Mouse (Mus musculus) cerebellum, postnatal 36 days (tissue): ENCODE measurements around the gene Gm14327.
"Not testable (repeated sequence)": the region's sequence is repeated elsewhere in the genome, so short reads cannot be mapped to it uniquely, and the experiment has no call there.

ENCODE experiments used
- DNase-seq, 2 experiments: peaks; one replicate each; pipeline ENCODE4 v3.0.0; 2021 to 2022; ENCODE audit warnings: mixed read lengths in 2 of 2

The Gm14327 gene

GRCm38 (mm10) chr2:177897046-177897578 is at the start of gene Gm14327:
TSS of gene Gm14327 (plus strand) at chr2:177897096.
- DNase-seq: not testable (repeated sequence)

- not testable (repeated sequence) for DNase-seq
Measured at GRCm38 (mm10) chr2:177862254-177862653, 34.6 kb upstream of the Gm14327 start.

DNA sequence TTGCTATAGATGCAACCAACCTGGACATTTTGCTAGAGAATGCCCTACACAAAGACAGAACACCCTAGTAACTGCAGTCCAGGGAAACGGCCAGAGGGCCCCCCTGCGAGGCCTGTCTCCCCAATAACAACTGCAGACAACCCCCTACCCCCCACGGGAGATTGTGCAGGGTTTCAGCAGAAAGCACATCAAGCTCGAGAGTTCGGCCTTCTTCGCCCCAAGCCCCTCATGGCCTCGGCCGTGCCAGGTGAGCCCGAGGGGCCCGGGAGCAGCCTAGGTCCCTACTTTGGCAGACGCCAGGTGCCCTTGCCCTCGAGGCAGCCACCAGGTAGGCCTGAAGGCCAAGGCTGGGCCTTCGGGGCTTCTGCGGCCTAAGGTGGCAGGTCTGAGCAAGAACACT is 9.2 kb upstream of the Gm14327 start:
- DNase-seq: peak in 1 of 2 experiments; percentile 0

DNA sequence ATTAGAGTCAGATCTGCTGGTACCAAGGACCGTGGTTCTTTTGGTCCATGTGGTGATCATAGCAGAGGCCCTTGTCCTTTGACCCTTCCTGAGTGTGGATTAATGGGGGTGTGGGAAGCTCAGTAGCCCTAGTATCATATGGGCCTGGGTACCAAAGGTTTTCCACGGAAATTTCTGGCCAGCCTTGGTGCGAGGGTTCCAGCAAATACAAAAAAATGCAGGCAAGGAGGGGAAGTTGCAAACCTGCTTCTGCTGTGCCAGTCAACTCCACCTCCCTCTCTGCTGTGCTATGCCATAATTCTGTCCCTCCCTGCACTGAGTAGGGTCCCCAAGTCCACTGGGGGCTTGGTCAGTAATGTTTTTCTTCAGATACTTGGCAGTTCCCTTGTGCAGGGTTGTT is 1.3 kb downstream of the Gm14327 start:
- DNase-seq: not testable (repeated sequence)

DNA sequence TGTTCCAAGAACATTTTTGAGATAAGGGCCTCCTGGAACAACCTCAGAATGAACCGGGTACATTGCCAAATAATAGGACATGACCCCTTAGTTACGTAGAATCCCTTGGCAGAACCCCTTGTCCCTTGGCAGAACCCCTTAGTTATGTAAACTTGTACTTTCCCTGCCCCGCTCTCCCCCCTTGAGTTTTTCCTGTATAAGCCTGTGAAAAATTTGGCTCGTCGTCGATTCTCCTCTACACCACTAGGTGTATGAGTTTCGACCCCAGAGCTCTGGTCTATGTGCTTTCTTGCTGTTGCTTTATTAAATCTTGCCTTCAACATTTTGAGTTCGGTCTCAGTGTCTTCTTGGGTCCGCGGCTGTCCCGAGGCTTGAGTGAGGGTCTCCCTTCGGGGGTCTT is 6.4 kb downstream of the Gm14327 start:
- not testable (repeated sequence) for DNase-seq

DNA sequence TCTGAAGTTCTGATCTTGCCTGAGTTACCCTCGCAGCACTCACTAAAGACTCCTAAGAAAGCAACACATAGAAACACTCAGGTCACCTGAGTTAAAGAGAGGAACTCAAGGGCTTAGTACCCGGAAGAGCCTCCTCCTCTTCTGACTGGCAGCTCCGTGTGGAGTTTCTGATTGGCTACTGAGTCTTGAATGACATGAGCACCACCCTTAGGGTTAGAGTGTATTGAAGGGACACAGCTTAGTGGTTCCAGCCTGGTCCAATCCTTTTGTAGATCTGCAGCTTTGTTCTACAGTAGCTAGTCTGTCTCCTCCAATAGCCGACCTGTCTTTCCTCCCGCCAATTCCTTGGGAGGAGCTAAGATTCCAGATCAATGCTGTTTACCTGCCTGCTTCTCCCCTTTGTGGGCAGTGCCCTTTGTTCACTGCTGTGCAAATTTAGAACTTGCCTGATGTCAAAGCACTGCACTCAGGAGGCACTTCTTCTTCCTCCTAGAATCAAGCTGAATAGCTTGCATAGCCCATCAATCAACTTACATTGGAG is 28.7 kb downstream of the Gm14327 start, which contains the start of gene Zfp972:
Zfp972 (minus strand) TSS at position 51 of the 541 bp plus-strand sequence.
- DNase-seq: not testable (repeated sequence)
